Mouse (Mus musculus) heart, postnatal 10 days (tissue): ENCODE measurements around the gene Cemip2. TPM values are rescaled to one million over a fixed set of nuclear protein-coding genes. Genes with fewer than 3 reads are reported as not detected.

ENCODE experiments used
- DNase-seq, 2 experiments: peaks; one replicate each; pipeline ENCODE4 v3.0.0; 2021
- intact Hi-C: fragments of 180-260 bp; cut with DNase I; formaldehyde crosslinking; loops from one replicate; pipeline ENCODE4 v1.15.1; 2025
- total RNA-seq, 2 experiments: library from RNA; stranded (reverse); gene quantifications; 2 replicates each; pipeline ENCODE4 v1.2.3; 2021

The Cemip2 gene
- total RNA-seq, 2 experiments from 2014 or later, result 30.1 to 31.4 TPM

GRCm38 (mm10) chr19:21804488-21804887, 26.3 kb downstream of the Cemip2 start:
- intact Hi-C loops, result no loop called here
- no peak for DNase-seq

GRCm38 (mm10) chr19:21805305-21805704, 27.2 kb downstream of the Cemip2 start:
- peak; percentile 36 to 37 for DNase-seq
- intact Hi-C loops, result no loop called here

- no peak for DNase-seq
- intact Hi-C loops, result no loop called here
These were observed 32.0 kb downstream of the Cemip2 start for GRCm38 (mm10) chr19:21810135-21810534.

- intact Hi-C loops, result no loop called here
- DNase-seq, result no peak
These were observed 35.4 kb downstream of the Cemip2 start for GRCm38 (mm10) chr19:21813560-21813959.

- no peak for DNase-seq
- intact Hi-C loops, result no loop called here
These were observed 36.4 kb downstream of the Cemip2 start for GRCm38 (mm10) chr19:21814433-21815020.

- intact Hi-C loops, result no loop called here
- DNase-seq, result no peak
These were observed 38.1 kb downstream of the Cemip2 start for GRCm38 (mm10) chr19:21816260-21816659.

GRCm38 (mm10) chr19:21818021-21818725, 40.0 kb downstream of the Cemip2 start:
- DNase-seq, result no peak
- intact Hi-C loops, result no loop called here

GRCm38 (mm10) chr19:21819585-21819984, 41.4 kb downstream of the Cemip2 start:
- peak; percentile 43 to 46 for DNase-seq
- intact Hi-C loops, result no loop called here

GRCm38 (mm10) chr19:21820126-21820525, 42.0 kb downstream of the Cemip2 start:
- intact Hi-C loops, result loop anchor here (5.0 to 10.0 kb wide), 2 partner anchors 43 to 485 kb away; partner anchors contain the start of gene Cemip2
- peak; percentile 13 to 16 for DNase-seq

- intact Hi-C loops, result loop anchor here (5.0 to 10.0 kb wide), 2 partner anchors 45 to 483 kb away; partner anchors contain the start of gene Cemip2
- peak; percentile 20 to 26 for DNase-seq
These were observed 43.7 kb downstream of the Cemip2 start for GRCm38 (mm10) chr19:21821877-21822276.

GRCm38 (mm10) chr19:21824146-21824545, 46.0 kb downstream of the Cemip2 start:
- DNase-seq, result no peak
- intact Hi-C loops, result loop anchor here (5.0 to 10.0 kb wide), 2 partner anchors 47 to 481 kb away; partner anchors contain the start of gene Cemip2

- DNase-seq, result no peak
- intact Hi-C loops, result loop anchor here (5.0 to 10.0 kb wide), 2 partner anchors 117 to 479 kb away; no protein-coding TSS in a partner anchor
These were observed 47.2 kb downstream of the Cemip2 start for GRCm38 (mm10) chr19:21825128-21825885.

- no peak for DNase-seq
- intact Hi-C loops, result no loop called here
These were observed 55.4 kb downstream of the Cemip2 start for GRCm38 (mm10) chr19:21833416-21833992.

- intact Hi-C loops, result no loop called here
These were observed 56.8 kb downstream of the Cemip2 start for GRCm38 (mm10) chr19:21834952-21835351.

GRCm38 (mm10) chr19:21850721-21851120, 72.6 kb downstream of the Cemip2 start:
- intact Hi-C loops, result no loop called here
- DNase-seq, result no peak

More at GRCm38 (mm10) chr19:21834952-21835351, 56.8 kb downstream of the Cemip2 start:
- peak in 1 of 2 experiments; percentile 37 for DNase-seq

- DNase-seq, result no peak
- intact Hi-C loops, result loop anchor here (5.0 kb wide), 1 partner anchor 88 kb away; no protein-coding TSS in a partner anchor
These were observed 76.5 kb downstream of the Cemip2 start for GRCm38 (mm10) chr19:21854526-21855228.

GRCm38 (mm10) chr19:21855421-21856128, 77.4 kb downstream of the Cemip2 start:
- intact Hi-C loops, result loop anchor here (5.0 kb wide), 1 partner anchor 87 kb away; no protein-coding TSS in a partner anchor
- no peak for DNase-seq

GRCm38 (mm10) chr19:21858846-21859521, 80.8 kb downstream of the Cemip2 start:
- intact Hi-C loops, result loop anchor here (5.0 kb wide), 1 partner anchor 83 kb away; no protein-coding TSS in a partner anchor
- DNase-seq, result no peak

- no peak for DNase-seq
- intact Hi-C loops, result no loop called here
These were observed 82.0 kb downstream of the Cemip2 start for GRCm38 (mm10) chr19:21860132-21860531.
